Mouse (Mus musculus) stomach, embryonic 14.5 days (tissue): Measurements from ENCODE around the gene Elmsan1. TPM values are rescaled to one million over a fixed set of nuclear protein-coding genes. Genes with fewer than 3 reads are reported as not detected.
A peak's percentile ranks its signal among the peaks of the same experiment; 100 is the strongest.

Experiments used
- ATAC-seq: fragments of 200-750 bp; cut with Nextera tagmentation; 2 replicates; pipeline ENCODE4 v1.8.0; 2017; ENCODE audit warnings: low read depth, moderate TSS enrichment; ENCODE audit not compliant: insufficient number of reproducible peaks, insufficient read depth, low FRiP score
- H3K27ac ChIP-seq: fragments of 300-500 bp; sonication (generic); 2 replicates; pipeline ENCODE4 v1.5.1; 2014; ENCODE audit warnings: mild to moderate bottlenecking, low read length, moderate library complexity, mixed read lengths
- H3K27me3 ChIP-seq: fragments of 300-500 bp; sonication (generic); 2 replicates; pipeline ENCODE4 v1.6.1; 2014; ENCODE audit warnings: low read length, control low read depth, mixed read lengths; ENCODE audit not compliant: control insufficient read depth, insufficient read depth
- H3K36me3 ChIP-seq: fragments of 300-500 bp; sonication (generic); 2 replicates; pipeline ENCODE4 v1.6.1; 2014; ENCODE audit warnings: mild to moderate bottlenecking, control low read depth, low read length, moderate library complexity, mixed read lengths; ENCODE audit not compliant: control insufficient read depth, insufficient read depth
- H3K4me1 ChIP-seq: fragments of 300-500 bp; sonication (generic); 2 replicates; pipeline ENCODE4 v1.6.1; 2014; ENCODE audit warnings: low read length, control low read depth, mixed read lengths; ENCODE audit not compliant: control insufficient read depth, insufficient read depth
- H3K4me2 ChIP-seq: fragments of 300-500 bp; sonication (generic); replicated peaks from 2 replicates; pipeline ENCODE4 v1.6.1; 2014; ENCODE audit warnings: low read depth, low read length, control low read depth
- H3K4me3 ChIP-seq: fragments of 300-500 bp; sonication (generic); 2 replicates; pipeline ENCODE4 v1.5.1; 2014; ENCODE audit warnings: low read depth, low read length, control low read depth
- H3K9ac ChIP-seq: fragments of 300-500 bp; sonication (generic); replicated peaks from 2 replicates; pipeline ENCODE4 v1.6.1; 2014; ENCODE audit warnings: low read depth, mild to moderate bottlenecking, control low read depth, low read length, moderate library complexity, mixed read lengths
- H3K9me3 ChIP-seq: fragments of 300-500 bp; sonication (generic); 2 replicates; pipeline ENCODE4 v1.6.1; 2016; ENCODE audit warnings: low read depth, low read length, control low read depth; ENCODE audit not compliant: control insufficient read depth
- WGBS: fragments of 180-500 bp; shearing (Covaris S2); extraction: QIAGEN DNeasy Blood & Tissue Kit; methylation state at CpG from one replicate; pipeline ENCODE4 v1.1.7; 2014; 5-methylcytosine and 5-hydroxymethylcytosine counted together
- polyA plus RNA-seq: library from polyadenylated mRNA; unstranded; fragments of >200 nt; fragmentation: Nextera tagmentation; extraction: Ambion mirVana; gene quantifications from 2 replicates; pipeline ENCODE4 v1.2.1, GENCODE M21; 2014

Gene Elmsan1
- polyA plus RNA-seq, 1 experiment from 2014 or later = 10.2 TPM

- 81% methylated on average over 4 of the region's 4 CpGs for WGBS
- Histone ChIP-seq H3K4me2 (no peak overlapping the region), H3K36me3 (no peaks in the 10 kb centered on the region), H3K27me3 (no peaks in the 10 kb centered on the region), H3K9ac (no peak overlapping the region), H3K4me1 (peaks cover 19% of the 10 kb centered on the region), H3K27ac (no peak overlapping the region), H3K4me3 (no peak overlapping the region), H3K9me3 (no peaks in the 10 kb centered on the region)
- ATAC-seq = no peak
Measured at GRCm38 (mm10) chr12:84220515-84220914, 1.8 kb upstream of the Elmsan1 start.

DNA sequence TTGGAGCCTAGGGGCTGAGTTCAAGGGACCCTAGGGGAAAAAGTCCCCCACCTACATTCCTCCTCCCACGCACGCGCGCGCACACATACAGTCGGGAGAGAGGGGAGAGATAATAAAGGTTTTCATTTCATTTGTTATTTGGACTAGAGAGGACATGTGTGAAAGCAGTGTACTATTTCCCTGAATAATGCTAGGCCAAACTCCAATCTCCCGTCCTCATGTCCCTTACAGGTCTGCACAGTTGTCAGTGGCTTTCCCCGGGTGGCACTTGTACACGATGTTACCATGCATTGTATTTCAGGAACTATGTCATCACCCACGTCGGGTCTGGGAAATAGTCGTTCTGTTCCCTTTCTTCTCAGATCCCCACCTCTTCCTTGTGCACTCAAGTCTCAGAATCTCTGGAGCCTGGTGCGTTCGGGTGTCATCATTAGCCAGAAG lies 460 bp upstream of the Elmsan1 start:
- peak overlapping the region; percentile 83 for H3K9ac ChIP-seq
- H3K36me3 ChIP-seq = no peaks in the 10 kb centered on the region
- H3K27ac ChIP-seq = peak overlapping the region; percentile 96
- 6% methylated on average over 14 of the region's 14 CpGs for WGBS
- H3K9me3 ChIP-seq = no peaks in the 10 kb centered on the region
- peaks cover 22% of the 10 kb centered on the region for H3K4me1 ChIP-seq
- peak; percentile 5; the same call in 1 of the 2 replicates for ATAC-seq
- H3K4me2 ChIP-seq = peak overlapping the region; percentile 85
- H3K4me3 ChIP-seq = peak overlapping the region; percentile 89
- H3K27me3 ChIP-seq = no peaks in the 10 kb centered on the region

DNA sequence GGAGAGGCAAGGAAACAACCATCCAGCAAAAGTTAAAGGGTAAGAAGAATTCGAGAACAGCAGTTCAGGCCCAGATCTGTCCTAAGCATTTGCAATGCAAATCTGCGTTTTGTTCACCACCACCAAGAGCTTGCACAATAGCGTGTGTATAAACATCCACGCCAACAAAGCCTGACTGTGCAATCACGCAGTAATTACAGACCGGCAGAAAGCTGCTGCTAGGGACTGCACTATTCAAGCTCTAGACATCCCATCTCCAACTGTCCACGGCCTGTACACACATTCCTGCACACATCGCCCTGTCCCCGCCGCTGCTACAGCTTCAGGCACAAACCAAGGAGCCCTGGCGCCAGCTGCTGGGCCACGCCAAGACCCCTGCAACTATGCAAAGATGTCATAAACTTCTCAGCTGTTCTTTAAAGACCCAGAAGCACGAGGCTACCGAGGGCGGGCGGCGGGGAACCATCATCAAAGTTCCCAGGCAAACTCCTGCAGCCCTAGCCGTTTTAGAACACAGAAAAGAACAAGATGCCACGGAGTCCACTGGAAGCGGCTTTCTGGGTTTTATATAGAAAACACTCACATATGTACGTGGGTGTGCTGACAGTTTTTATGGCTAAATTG lies 1.1 kb downstream of the Elmsan1 start:
- H3K36me3 ChIP-seq = no peaks in the 10 kb centered on the region
- H3K27me3 ChIP-seq = no peaks in the 10 kb centered on the region
- WGBS = 4% methylated on average over 21 of the region's 21 CpGs
- H3K9me3 ChIP-seq = no peaks in the 10 kb centered on the region
- H3K4me1 ChIP-seq = peaks cover 24% of the 10 kb centered on the region
- no peak for ATAC-seq
- H3K4me2 ChIP-seq = peak overlapping the region; percentile 85
- peak overlapping the region; percentile 89 for H3K4me3 ChIP-seq
- peak overlapping the region; percentile 96; the same call in 1 of the 2 replicates for H3K27ac ChIP-seq
- peak overlapping the region; percentile 83 for H3K9ac ChIP-seq

DNA sequence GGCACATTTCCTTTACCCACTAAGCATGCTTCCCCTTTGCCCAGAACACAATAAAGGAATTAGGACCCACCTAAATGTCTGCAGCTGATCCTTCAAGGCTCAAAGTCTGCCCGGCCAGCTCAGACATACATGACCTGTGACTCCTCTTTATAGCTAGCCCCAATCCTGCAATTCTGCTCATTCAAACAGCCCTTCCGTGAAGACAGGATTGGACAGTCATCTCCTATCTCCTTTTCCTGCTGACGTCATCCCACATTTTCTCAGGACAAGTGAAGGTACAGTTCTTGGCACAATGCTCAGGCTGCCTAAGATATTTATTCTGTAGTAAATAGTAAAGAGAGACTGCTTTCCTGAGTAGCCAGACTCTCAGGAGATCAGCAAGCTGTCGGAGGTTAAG lies 1.6 kb downstream of the Elmsan1 start:
- H3K9me3 ChIP-seq = no peaks in the 10 kb centered on the region
- 30% methylated on average over 4 of the region's 4 CpGs for WGBS
- ATAC-seq = no peak
- H3K4me1 ChIP-seq = peaks cover 29% of the 10 kb centered on the region
- H3K27ac ChIP-seq = peak overlapping the region; percentile 96; the same call in 1 of the 2 replicates
- peak overlapping the region; percentile 83; the same call in 1 of the 2 replicates for H3K9ac ChIP-seq
- no peaks in the 10 kb centered on the region for H3K36me3 ChIP-seq
- no peaks in the 10 kb centered on the region for H3K27me3 ChIP-seq
- H3K4me2 ChIP-seq = peak overlapping the region; percentile 85
- peak overlapping the region; percentile 89 for H3K4me3 ChIP-seq

DNA sequence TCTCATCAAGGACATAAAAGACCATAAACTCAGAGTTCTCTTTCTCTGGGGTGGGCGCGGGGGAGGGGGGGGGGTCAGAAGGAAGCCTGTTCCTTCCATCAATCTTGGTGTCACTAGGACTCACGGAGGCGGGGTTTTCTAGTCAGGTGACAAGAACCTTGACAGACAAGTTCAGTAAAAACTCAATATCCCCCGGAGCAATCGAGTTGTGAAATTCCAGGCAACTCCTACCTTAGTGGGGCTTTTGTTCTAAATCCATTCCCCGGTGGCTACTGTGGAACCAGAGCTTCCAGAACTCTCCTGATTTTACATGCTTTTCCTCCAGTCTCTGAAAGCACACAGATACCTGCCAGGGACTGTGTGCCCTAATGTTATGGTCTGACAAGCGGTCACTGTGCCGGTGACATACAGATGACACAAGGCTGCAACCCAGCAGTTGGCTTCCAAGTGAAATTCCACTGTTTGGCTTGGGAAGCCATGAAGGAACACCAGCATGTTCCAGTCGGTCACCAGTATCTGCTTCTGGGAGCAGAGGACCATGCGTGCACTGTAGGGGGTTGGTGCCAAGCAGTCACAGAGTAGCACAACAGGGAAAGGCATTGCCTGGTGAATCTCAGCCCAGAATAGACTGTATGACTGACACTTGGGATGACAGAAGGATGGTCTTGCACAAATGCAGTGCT lies 2.8 kb downstream of the Elmsan1 start:
- no peaks in the 10 kb centered on the region for H3K9me3 ChIP-seq
- no peaks in the 10 kb centered on the region for H3K27me3 ChIP-seq
- ATAC-seq = no peak
- H3K4me1 ChIP-seq = peaks cover 29% of the 10 kb centered on the region
- 52% methylated on average over 11 of the region's 11 CpGs for WGBS
- H3K4me3 ChIP-seq = no peak overlapping the region
- no peaks in the 10 kb centered on the region for H3K36me3 ChIP-seq
- H3K9ac ChIP-seq = no peak overlapping the region
- 0 out of 2 replicates have a peak overlapping the region, but pooled peaks have one; percentile 21 for H3K27ac ChIP-seq
- H3K4me2 ChIP-seq = no peak overlapping the region

DNA sequence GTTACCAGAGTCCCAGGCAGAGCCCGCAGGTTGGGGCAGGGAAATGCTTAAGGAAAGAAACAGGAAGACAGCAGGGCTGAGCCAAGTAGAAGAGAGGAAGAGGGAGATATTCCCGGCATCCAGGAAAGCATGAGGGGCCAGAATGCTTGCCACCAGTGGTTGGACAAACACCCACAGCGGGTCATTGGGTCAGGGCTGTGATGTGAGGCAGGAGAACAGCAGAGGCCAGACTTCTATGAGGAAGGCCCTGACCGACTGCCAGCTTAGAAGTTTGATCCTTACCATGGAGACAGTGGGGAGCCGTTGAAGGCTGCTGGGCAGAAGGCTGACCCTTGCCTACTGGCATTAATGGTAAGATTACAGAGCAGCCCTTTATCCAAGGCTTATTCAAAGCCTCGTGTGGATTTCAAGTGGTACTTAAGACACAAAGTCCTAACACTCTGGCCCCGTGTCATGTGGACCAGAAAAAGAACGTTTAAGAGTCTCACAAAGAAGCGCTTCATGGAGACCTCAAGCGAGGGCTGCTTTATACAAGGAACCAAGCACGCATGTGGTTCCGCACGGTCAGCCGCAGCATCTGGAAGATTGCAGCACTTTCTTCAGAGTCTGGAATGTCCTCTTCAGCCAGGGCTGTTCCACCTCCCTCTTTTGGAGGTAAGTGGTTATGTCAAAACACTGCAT lies 4.0 kb downstream of the Elmsan1 start:
- no peaks in the 10 kb centered on the region; the same call in 1 of the 2 replicates for H3K36me3 ChIP-seq
- H3K4me1 ChIP-seq = peaks cover 29% of the 10 kb centered on the region
- no peak overlapping the region for H3K4me2 ChIP-seq

DNA sequence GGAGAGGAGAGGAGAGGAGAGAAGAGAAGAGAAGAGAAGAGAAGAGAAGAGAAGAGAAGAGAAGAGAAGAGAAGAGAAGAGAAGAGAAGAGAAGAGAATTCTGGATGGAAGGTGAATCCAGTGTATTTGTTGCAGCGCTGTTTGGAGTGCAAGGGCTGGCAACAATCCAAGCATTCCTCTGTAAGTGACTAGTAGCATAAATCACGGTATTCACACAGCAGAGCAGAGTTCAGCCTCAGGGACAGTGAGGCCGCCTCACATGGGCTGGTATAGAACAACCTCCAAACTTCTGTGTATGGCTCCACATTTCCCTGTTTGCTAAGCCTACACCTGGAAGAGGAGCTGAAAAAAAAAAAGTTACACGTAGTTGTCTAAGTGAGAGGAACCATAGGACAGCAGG lies 6.4 kb downstream of the Elmsan1 start:
- no peak overlapping the region for H3K4me2 ChIP-seq
- no peaks in the 10 kb centered on the region for H3K9me3 ChIP-seq
- ATAC-seq = no peak
- peaks cover 29% of the 10 kb centered on the region for H3K4me1 ChIP-seq
- H3K27ac ChIP-seq = no peak overlapping the region
- no peaks in the 10 kb centered on the region; the same call in 1 of the 2 replicates for H3K36me3 ChIP-seq
- no peak overlapping the region for H3K9ac ChIP-seq
- H3K4me3 ChIP-seq = no peak overlapping the region
- WGBS = 13% methylated on average over 4 of the region's 4 CpGs
- H3K27me3 ChIP-seq = no peaks in the 10 kb centered on the region

More for the DNA sequence above, 4.0 kb downstream of the Elmsan1 start:
- no peaks in the 10 kb centered on the region for H3K9me3 ChIP-seq
- H3K27ac ChIP-seq = no peak overlapping the region
- no peak overlapping the region for H3K9ac ChIP-seq
- ATAC-seq = no peak
- WGBS = 49% methylated on average over 14 of the region's 14 CpGs
- no peak overlapping the region for H3K4me3 ChIP-seq
- no peaks in the 10 kb centered on the region for H3K27me3 ChIP-seq

DNA sequence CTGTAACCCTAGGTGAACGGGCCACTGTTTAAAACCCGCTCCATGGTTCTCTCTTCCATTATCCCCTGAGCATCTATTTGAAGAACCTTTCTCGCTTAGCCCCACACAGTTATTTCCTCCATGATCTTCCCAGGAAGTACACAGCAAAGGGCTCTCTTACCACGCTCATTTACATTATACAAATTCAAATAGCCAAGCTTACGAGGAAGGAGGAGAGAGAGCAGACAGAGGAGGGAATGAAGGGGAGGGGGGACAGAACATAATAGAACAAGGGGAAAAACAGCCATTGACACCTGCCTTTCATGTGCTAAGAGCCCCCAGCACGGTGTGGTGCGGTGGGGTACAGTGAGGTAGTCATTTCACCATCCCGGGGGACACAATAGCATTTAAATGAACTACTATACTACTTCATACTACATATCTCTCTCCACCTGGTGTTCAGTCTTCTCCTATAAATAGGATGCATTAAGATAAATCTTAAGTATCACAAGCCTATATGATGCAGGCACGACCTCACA lies 7.6 kb downstream of the Elmsan1 start:
- no peaks in the 10 kb centered on the region for H3K9me3 ChIP-seq
- H3K27me3 ChIP-seq = no peaks in the 10 kb centered on the region
- WGBS = 72% methylated on average over 9 of the region's 9 CpGs
- no peak overlapping the region for H3K4me2 ChIP-seq
- no peak overlapping the region for H3K27ac ChIP-seq
- H3K9ac ChIP-seq = no peak overlapping the region
- no peak for ATAC-seq
- H3K4me1 ChIP-seq = peaks cover 29% of the 10 kb centered on the region; the same call in 1 of the 2 replicates
- no peak overlapping the region for H3K4me3 ChIP-seq
- H3K36me3 ChIP-seq = no peaks in the 10 kb centered on the region; the same call in 1 of the 2 replicates
